In genomic region chr9:65695646-65696045, GRCm38 (mm10) we compare ENCODE assay signal across 9 mouse cellular contexts. TPM values are rescaled to one million over a fixed set of nuclear protein-coding genes. Genes with fewer than 3 reads are reported as not detected.
DNase-seq lines count a peak whose midpoint lies in the region; ATAC-seq and TF ChIP-seq lines count a peak whose summit lies in the region.
"Had no signal": no experiment of that assay in that cellular context is flagged by ENCODE, and none has a peak within 500 bp of the region (broad histone marks: within the 10 kb centered on the region; RNA-seq: fewer than 3 reads in every experiment).

No protein-coding gene starts in this region.

- H3K4me2 ChIP-seq in midbrain, embryonic 15.5 days, result no peak overlapping the region
- H3K4me2 ChIP-seq: limb, embryonic 13.5 days had no signal

- H3K4me3 ChIP-seq in layer of hippocampus, adult 2 months, result no peak overlapping the region
- no peak overlapping the region for H3K4me3 ChIP-seq in midbrain, embryonic 15.5 days
- H3K4me3 ChIP-seq: limb, embryonic 13.5 days had no signal

- DNase-seq in layer of hippocampus, adult 11-12 months (ENCODE audit: low spot score), result peak; percentile 79
- DNase-seq in layer of hippocampus, postnatal 25 days (ENCODE audit: extremely low spot score in 1 of 2, low spot score in 1 of 2), result no peak
- DNase-seq in cerebellum, adult 11 months, result peak; percentile 46
- peak; percentile 65 to 83 for DNase-seq in frontal cortex, adult 2 months (ENCODE audit: extremely low spot score in 1 of 2, low spot score in 1 of 2)
- DNase-seq in layer of hippocampus, adult 2 months (ENCODE audit: low spot score in 2 of 2), result peak; percentile 70 to 85
- DNase-seq in thymus, postnatal 10 days (ENCODE audit: low spot score in 2 of 2), result no peak

- H3K36me3 ChIP-seq in midbrain, embryonic 15.5 days (replicated peaks), result peaks cover 16% of the 10 kb centered on the region; the same call in 1 of the 2 replicates

- no peaks in the 10 kb centered on the region for H3K27me3 ChIP-seq in midbrain, embryonic 15.5 days (replicated peaks)
- H3K27me3 ChIP-seq: limb, embryonic 13.5 days had no signal

- H3K9ac ChIP-seq in midbrain, embryonic 15.5 days, result no peak overlapping the region
- H3K9ac ChIP-seq: limb, embryonic 13.5 days had no signal

- peak overlapping the region; percentile 77 for H3K27ac ChIP-seq in layer of hippocampus, adult 2 months
- H3K27ac ChIP-seq in midbrain, embryonic 15.5 days, result 0 out of 2 replicates have a peak overlapping the region, but pooled peaks have one; percentile 13

- 74% methylated on average over 3 of the region's 3 CpGs for WGBS in midbrain, embryonic 15.5 days

- TF ChIP-seq CTCF in layer of hippocampus, adult 2 months (conservative IDR thresholded peaks at IDR 0.05), result peak; percentile 88

- H3K9me3 ChIP-seq in midbrain, embryonic 15.5 days, result no peaks in the 10 kb centered on the region
- H3K9me3 ChIP-seq: limb, embryonic 13.5 days had no signal

- peak; percentile 8; the same call in 1 of the 2 replicates for ATAC-seq in midbrain, embryonic 15.5 days (replicated peaks)
- ATAC-seq in megakaryocyte, adult 5-6 weeks (ENCODE audit: poor library complexity, severe bottlenecking), result no peak

- H3K4me1 ChIP-seq in midbrain, embryonic 15.5 days, result peaks cover 23% of the 10 kb centered on the region

RNA-seq across cellular contexts. Expression of gene Oaz2, which starts 27.8 kb away (rescaled TPM):
- total RNA-seq in layer of hippocampus, postnatal 25 days (2021), result 100 to 1,000 TPM; 199 to 217 TPM
- polyA plus RNA-seq in frontal cortex, adult 2 months (2012; rRNA removed), result 220 and 229 TPM in 2 replicates
- total RNA-seq in layer of hippocampus, adult 2 months (2021), result 100 to 1,000 TPM; 199 to 204 TPM
- polyA plus RNA-seq in midbrain, embryonic 15.5 days (2015; fragmentation: Nextera tagmentation; extraction: Ambion mirVana), result 401 and 421 TPM in 2 replicates
- total RNA-seq in megakaryocyte, adult 5-6 weeks (2015), result 12.5 and 15.9 TPM in 2 replicates
- total RNA-seq in megakaryocyte, adult 5-6 weeks (2017), result 40.2 and 43.9 TPM in 2 replicates

Comparison
In these comparisons a context has a peak if more than half of its experiments do, and no peak if none do; other contexts are left out.
1. DNase-seq: peak in layer of hippocampus, adult 11-12 months (single experiment), cerebellum, adult 11 months (single experiment), frontal cortex, adult 2 months (2 of 2) and layer of hippocampus, adult 2 months (2 of 2); none in layer of hippocampus, postnatal 25 days (0 of 2) and thymus, postnatal 10 days (0 of 2).
2. RNA of gene Oaz2, which starts 27.8 kb away (total RNA-seq): 199 to 217 TPM in layer of hippocampus, postnatal 25 days and 199 to 204 TPM in layer of hippocampus, adult 2 months; 12.5 to 43.9 TPM in megakaryocyte, adult 5-6 weeks; every median in the first group is over 4 times any median in the second.